Mouse (Mus musculus) cerebellum, adult 2 months (tissue): Measurements from ENCODE around the gene Spindoc.

Experiments
- CTCF ChIP-seq: fragments of 200-500 bp; IDR thresholded peaks from 2 replicates; pipeline ENCODE4 v1.5.1; 2011; ENCODE audit warnings: low read depth, mild to moderate bottlenecking, control low read depth, low read length, moderate library complexity, borderline replicate concordance; ENCODE audit not compliant: insufficient read depth
- POLR2A ChIP-seq: fragments of 200-500 bp; IDR thresholded peaks from 2 replicates; pipeline ENCODE4 v1.6.1; 2011; ENCODE audit warnings: low read length, control low read depth, borderline replicate concordance; ENCODE audit not compliant: insufficient read depth

GRCm38 (mm10) chr19:7424590-7425397, 42.0 kb upstream of the Spindoc start:
- TF ChIP-seq CTCF (no peak), POLR2A (no peak)
